Mouse (Mus musculus): ENCODE measurements around the gene Klk1b8. TPM values are rescaled to one million over a fixed set of nuclear protein-coding genes. Genes with fewer than 3 reads are reported as not detected.
"Not testable (repeated sequence)": the region's sequence is repeated elsewhere in the genome, so short reads cannot be mapped to it uniquely, and the experiment has no call there.

Klk1b8 gene
- total RNA-seq, 2 experiments from 2014 or later = 0.25 TPM; not detected in 1

- no peak for DNase-seq
- intact Hi-C loops (cut with DNase I; ENCODE audit: low total_unique reads) = no loop called here
These were observed 35.2 kb downstream of the Klk1b8 start for GRCm38 (mm10) chr7:43985657-43986056.

- DNase-seq; intact Hi-C loops (cut with DNase I; ENCODE audit: low total_unique reads): not testable (repeated sequence)
These were observed 44.4 kb downstream of the Klk1b8 start for GRCm38 (mm10) chr7:43994821-43995220.

GRCm38 (mm10) chr7:43995577-43995976, 45.1 kb downstream of the Klk1b8 start, which contains the start of gene Klk1b11:
Gene Klk1b11, plus strand, starts transcription at chr7:43995877.
- intact Hi-C loops (cut with DNase I; ENCODE audit: low total_unique reads); DNase-seq: not testable (repeated sequence)

Other genes with a start within 250 kb of the Klk1b8 start
- gene Klk13, start 238.1 kb upstream of the Klk1b8 start, total RNA-seq (2021) = not detected
- not detected for gene Klk12, start 181.8 kb upstream of the Klk1b8 start, total RNA-seq (2021)
- gene Klk11, start 176.1 kb upstream of the Klk1b8 start, total RNA-seq (2021) = not detected
- under 1 TPM in 1 of 2 experiments, not detected in 1; 0.22 TPM for gene Klk10, start 169.6 kb upstream of the Klk1b8 start, total RNA-seq (2021)
- not detected for gene Klk9, start 158.8 kb upstream of the Klk1b8 start, total RNA-seq (2021)
- gene Klk8, start 153.1 kb upstream of the Klk1b8 start, total RNA-seq (2021) = 1 to 10 TPM; 2.4 to 2.7 TPM
- not detected for gene Klk7, start 139.4 kb upstream of the Klk1b8 start, total RNA-seq (2021)
- not detected for gene Klk6, start 126.2 kb upstream of the Klk1b8 start, total RNA-seq (2021)
- not detected for gene Klk5, start 108.7 kb upstream of the Klk1b8 start, total RNA-seq (2021)
- not detected for gene Klk4, start 69.5 kb upstream of the Klk1b8 start, total RNA-seq (2021)
- gene Klk15, start 16.9 kb upstream of the Klk1b8 start, total RNA-seq (2021) = not detected
- not detected for gene Klk1b1, start 16.1 kb downstream of the Klk1b8 start, total RNA-seq (2021)
- not detected for gene Klk1b9, start 25.4 kb downstream of the Klk1b8 start, total RNA-seq (2021)
- not detected for gene Klk1b11, start 45.2 kb downstream of the Klk1b8 start, total RNA-seq (2021)
- under 1 TPM in 1 of 2 experiments, not detected in 1; 0.21 TPM for gene Klk1b26, start 61.5 kb downstream of the Klk1b8 start, total RNA-seq (2021)
- not detected for gene Klk1b27, start 101.6 kb downstream of the Klk1b8 start, total RNA-seq (2021)
- not detected for gene Klk1b21, start 151.7 kb downstream of the Klk1b8 start, total RNA-seq (2021)
- not detected for gene Klk1b22, start 162.0 kb downstream of the Klk1b8 start, total RNA-seq (2021)
- gene Klk1b16, start 186.1 kb downstream of the Klk1b8 start, total RNA-seq (2021) = not detected
- not detected for gene Klk1b24, start 237.6 kb downstream of the Klk1b8 start, total RNA-seq (2021)
- gene Klk1b3, start 247.5 kb downstream of the Klk1b8 start, total RNA-seq (2021) = not detected

Data from gastrocnemius, postnatal 14 days (tissue).